Mouse (Mus musculus) myocyte (in vitro differentiated cells): ENCODE results near the gene Agpat4. TPM values are rescaled to one million over a fixed set of nuclear protein-coding genes. Genes with fewer than 3 reads are reported as not detected.

Experiments used
- H3K27me3 ChIP-seq: one replicate; pipeline ENCODE4 v1.6.1; 2011; ENCODE audit not compliant: control insufficient read depth, insufficient read depth, insufficient read length
- H3K36me3 ChIP-seq: one replicate; pipeline ENCODE4 v1.6.1; 2011; ENCODE audit not compliant: control insufficient read depth, insufficient read depth
- H3K4me2 ChIP-seq: one replicate; pipeline ENCODE4 v1.6.1; 2011; ENCODE audit warnings: low read depth, control low read depth
- H3K4me3 ChIP-seq: one replicate; pipeline ENCODE4 v1.5.1; 2011; ENCODE audit warnings: mild to moderate bottlenecking, control low read depth, moderate library complexity
- H3K79me2 ChIP-seq: one replicate; pipeline ENCODE4 v1.6.1; 2011; ENCODE audit not compliant: control insufficient read depth, insufficient read depth
- H3ac ChIP-seq: one replicate; pipeline ENCODE4 v1.6.1; 2011; ENCODE audit not compliant: control insufficient read depth, insufficient read length
- CEBPB ChIP-seq: IDR thresholded peaks from 2 replicates; pipeline ENCODE4 v1.6.1; 2011; ENCODE audit warnings: mild to moderate bottlenecking, moderate library complexity; ENCODE audit not compliant: poor library complexity, insufficient read depth, severe bottlenecking
- E2F4 ChIP-seq: IDR thresholded peaks from one replicate; pipeline ENCODE4 v1.6.1; 2011; ENCODE audit warnings: mild to moderate bottlenecking, control low read depth, moderate library complexity; ENCODE audit not compliant: insufficient read depth
- MAX ChIP-seq: IDR thresholded peaks from one replicate; pipeline ENCODE4 v1.6.1; 2011; ENCODE audit warnings: low read depth, mild to moderate bottlenecking, control low read depth
- MYOD1 ChIP-seq, 3 experiments: IDR thresholded peaks; one replicate each; pipeline ENCODE4 v1.6.1; 2011; ENCODE audit warnings: control low read depth in 2 of 3, low read depth in 2 of 3, mild to moderate bottlenecking in 2 of 3, moderate library complexity in 1 of 3; ENCODE audit not compliant: insufficient read length in 2 of 3, control insufficient read depth in 1 of 3
- MYOG ChIP-seq, 3 experiments: IDR thresholded peaks; one replicate each; pipeline ENCODE4 v1.6.1; 2011; ENCODE audit warnings: control low read depth in 2 of 3, low read depth in 2 of 3, mild to moderate bottlenecking in 2 of 3; ENCODE audit not compliant: insufficient read length in 2 of 3, control insufficient read depth in 1 of 3, insufficient read depth in 1 of 3
- POLR2A ChIP-seq: IDR thresholded peaks from one replicate; pipeline ENCODE4 v1.6.1; 2011; ENCODE audit warnings: low read depth, mild to moderate bottlenecking, control low read depth, moderate library complexity; ENCODE audit not compliant: insufficient read length
- POLR2AphosphoS2 ChIP-seq: IDR thresholded peaks from one replicate; pipeline ENCODE4 v1.6.1; 2011; ENCODE audit warnings: low read depth, control low read depth; ENCODE audit not compliant: insufficient read length
- REST ChIP-seq: IDR thresholded peaks from one replicate; pipeline ENCODE4 v1.6.1; 2011; ENCODE audit warnings: mild to moderate bottlenecking, control low read depth, moderate library complexity; ENCODE audit not compliant: insufficient read depth, insufficient read length
- SRF ChIP-seq: IDR thresholded peaks from one replicate; pipeline ENCODE4 v1.6.1; 2011; ENCODE audit warnings: low read depth; ENCODE audit not compliant: control insufficient read depth, insufficient read length
- TCF12 ChIP-seq: IDR thresholded peaks from one replicate; pipeline ENCODE4 v1.6.1; 2011; ENCODE audit warnings: mild to moderate bottlenecking, control low read depth; ENCODE audit not compliant: poor library complexity, insufficient read depth, severe bottlenecking
- TCF3 ChIP-seq: IDR thresholded peaks from one replicate; pipeline ENCODE4 v1.6.1; 2011; ENCODE audit warnings: low read depth, control low read depth; ENCODE audit not compliant: insufficient read length
- USF1 ChIP-seq: IDR thresholded peaks from one replicate; pipeline ENCODE4 v1.6.1; 2011; ENCODE audit warnings: low read depth, mild to moderate bottlenecking, control low read depth, moderate library complexity
- polyA plus RNA-seq: library from polyadenylated mRNA; unstranded; fragments of >200 nt; fragmentation: generic; extraction: Trizol; gene quantifications from one replicate; pipeline ENCODE4 v1.2.1, GENCODE M21; 2012; ENCODE audit warnings: missing spikeins

Gene Agpat4
- polyA plus RNA-seq, 1 experiment = 35.8 TPM

GRCm38 (mm10) chr17:12092901-12093564 is 25.5 kb upstream of the Agpat4 start:
- Histone ChIP-seq H3K36me3 (no peaks in the 10 kb centered on the region), H3K79me2 (no peaks in the 10 kb centered on the region), H3K4me3 (no peak overlapping the region), H3ac (no peak overlapping the region), H3K4me2 (no peak overlapping the region), H3K27me3 (no peaks in the 10 kb centered on the region)
- TF ChIP-seq CEBPB = no peak

DNA sequence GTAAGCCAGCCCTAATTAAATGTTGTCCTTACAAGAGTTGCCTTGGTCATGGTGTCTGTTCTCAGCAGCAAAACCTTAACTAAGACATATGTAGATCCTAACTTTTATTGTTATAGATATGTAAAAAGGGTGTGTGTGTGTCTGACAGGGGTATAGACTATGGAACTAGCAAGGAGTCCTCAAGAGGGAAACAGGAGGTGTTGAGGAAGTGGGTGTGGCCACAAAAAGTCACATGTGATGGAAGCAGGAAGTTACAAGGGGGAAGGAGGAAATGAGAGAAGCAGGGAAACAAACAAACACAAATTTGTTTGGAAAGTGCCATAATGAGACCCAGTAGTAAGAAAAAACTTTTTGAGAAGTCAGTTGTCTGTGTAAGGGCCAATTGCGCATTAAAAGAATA is 24.5 kb upstream of the Agpat4 start:
- H3K27me3 ChIP-seq = no peaks in the 10 kb centered on the region
- H3ac ChIP-seq = no peak overlapping the region
- no peaks in the 10 kb centered on the region for H3K36me3 ChIP-seq
- no peak overlapping the region for H3K4me3 ChIP-seq
- H3K79me2 ChIP-seq = no peaks in the 10 kb centered on the region
- TF ChIP-seq E2F4 (no peak), SRF (no peak), TCF12 (no peak), MYOG (IDR thresholded peaks at IDR 0.05; ENCODE audit: control insufficient read depth in 1 of 3, insufficient read depth in 1 of 3, insufficient read length in 2 of 3, low read depth in 2 of 3) (no peak), REST (no peak), CEBPB (no peak), TCF3 (no peak), POLR2AphosphoS2 (no peak), USF1 (no peak), POLR2A (no peak), MAX (no peak), MYOD1 (IDR thresholded peaks at IDR 0.05; ENCODE audit: control insufficient read depth in 1 of 3, insufficient read length in 2 of 3, low read depth in 2 of 3) (no peak)
- no peak overlapping the region for H3K4me2 ChIP-seq

DNA sequence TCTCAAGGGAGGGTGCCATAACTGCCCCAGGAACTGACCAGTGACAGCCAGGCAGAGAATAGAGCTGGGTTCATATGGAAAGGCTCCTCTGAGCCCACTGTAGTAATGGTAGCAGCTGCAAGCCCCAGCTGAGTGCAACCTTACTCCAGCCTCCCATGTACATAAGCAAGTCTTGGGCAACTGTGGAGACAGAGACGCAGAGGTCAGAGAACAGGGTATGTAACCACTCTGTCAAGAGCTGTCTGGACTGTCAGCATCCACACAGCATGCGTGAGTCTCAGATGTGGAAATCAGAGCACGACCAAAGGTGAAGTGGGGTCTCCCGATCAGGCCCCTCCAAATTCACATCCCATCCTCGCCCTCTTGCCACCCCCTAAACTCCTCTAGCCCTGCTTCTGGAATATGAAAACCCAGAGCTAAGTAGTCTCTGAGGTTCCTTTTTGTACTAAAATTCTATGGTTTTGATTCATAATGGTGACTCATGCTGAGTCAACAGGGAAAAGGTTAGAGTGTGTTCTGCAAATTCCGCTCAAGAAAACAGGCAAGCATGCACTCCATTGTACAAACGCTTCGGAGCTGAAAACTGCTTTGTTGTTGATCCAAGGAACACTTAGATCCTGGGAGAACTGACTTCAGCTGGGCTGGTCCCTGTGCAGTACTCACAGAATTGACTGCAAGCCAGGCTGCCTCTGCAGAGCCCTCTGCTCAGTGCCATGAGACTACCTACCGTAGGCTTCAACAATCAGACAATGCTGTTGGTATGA is 23.5 kb upstream of the Agpat4 start:
- peak overlapping the region; percentile 61 for H3K4me2 ChIP-seq
- no peaks in the 10 kb centered on the region for H3K79me2 ChIP-seq
- no peak overlapping the region for H3ac ChIP-seq
- no peaks in the 10 kb centered on the region for H3K27me3 ChIP-seq
- TF ChIP-seq MYOD1 (IDR thresholded peaks at IDR 0.05; ENCODE audit: control insufficient read depth in 1 of 3, insufficient read length in 2 of 3, low read depth in 2 of 3) (peak in 2 of 3 experiments; percentile 27 to 40), CEBPB (peak; percentile 28; the same call in 1 of the 2 replicates), POLR2A (no peak)
- H3K4me3 ChIP-seq = no peak overlapping the region
- no peaks in the 10 kb centered on the region for H3K36me3 ChIP-seq

DNA sequence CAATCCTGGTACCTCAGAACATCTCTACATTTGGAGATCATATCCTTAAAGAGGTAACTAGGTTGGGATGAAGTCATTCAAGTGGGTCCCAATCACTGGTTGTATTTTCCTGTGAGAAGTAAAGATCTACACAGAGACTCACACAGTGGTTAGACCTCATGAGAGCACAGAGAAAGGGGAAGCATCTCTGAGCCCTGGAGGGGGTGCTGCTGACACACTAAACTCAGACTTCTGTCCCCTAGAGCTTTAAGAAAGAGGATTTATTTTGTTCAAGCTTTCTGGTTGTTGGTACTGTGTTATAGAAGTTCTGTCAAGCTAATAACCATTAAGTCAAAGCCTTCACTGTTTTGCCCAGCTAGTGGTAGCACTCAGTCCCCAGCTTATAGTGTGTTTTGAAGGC is 19.1 kb upstream of the Agpat4 start:
- TF ChIP-seq MAX (no peak), MYOD1 (IDR thresholded peaks at IDR 0.05; ENCODE audit: control insufficient read depth in 1 of 3, insufficient read length in 2 of 3, low read depth in 2 of 3) (no peak), REST (no peak), POLR2AphosphoS2 (no peak), MYOG (IDR thresholded peaks at IDR 0.05; ENCODE audit: control insufficient read depth in 1 of 3, insufficient read depth in 1 of 3, insufficient read length in 2 of 3, low read depth in 2 of 3) (no peak), CEBPB (no peak), POLR2A (no peak), TCF12 (no peak), USF1 (no peak), E2F4 (no peak), SRF (no peak), TCF3 (no peak)
- Histone ChIP-seq H3ac (no peak overlapping the region), H3K27me3 (no peaks in the 10 kb centered on the region), H3K4me3 (no peak overlapping the region), H3K79me2 (no peaks in the 10 kb centered on the region), H3K36me3 (no peaks in the 10 kb centered on the region), H3K4me2 (no peak overlapping the region)

- Histone ChIP-seq H3ac (no peak overlapping the region), H3K4me2 (no peak overlapping the region), H3K27me3 (no peaks in the 10 kb centered on the region), H3K79me2 (no peaks in the 10 kb centered on the region), H3K36me3 (no peaks in the 10 kb centered on the region), H3K4me3 (no peak overlapping the region)
- TF ChIP-seq MYOG (IDR thresholded peaks at IDR 0.05; ENCODE audit: control insufficient read depth in 1 of 3, insufficient read depth in 1 of 3, insufficient read length in 2 of 3, low read depth in 2 of 3) = no peak
- no peak for TF ChIP-seq CEBPB
- TF ChIP-seq POLR2A = no peak
Observed at GRCm38 (mm10) chr17:12102326-12102725, 16.2 kb upstream of the Agpat4 start.
